ENCODE assay signal across 9 mouse cellular contexts in the genomic region with DNA sequence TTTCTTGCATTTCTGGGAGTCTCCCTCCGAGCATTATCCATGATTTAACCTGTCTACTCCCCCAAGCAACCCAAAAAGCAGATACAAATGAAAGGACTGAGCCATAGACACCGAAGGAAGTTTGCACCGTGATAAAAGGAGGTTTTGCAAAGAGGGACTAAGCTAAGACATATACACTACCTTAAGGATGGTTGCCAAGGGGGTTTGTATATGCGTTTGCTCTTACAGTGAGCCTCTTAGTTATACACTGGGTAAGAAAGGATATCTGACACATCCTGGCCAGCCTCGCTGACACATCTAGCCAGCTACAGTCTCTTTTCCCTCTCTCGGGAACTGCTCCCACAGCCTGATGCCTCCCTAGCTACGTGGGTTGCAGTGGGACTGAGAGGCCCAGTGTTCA. TPM values are rescaled to one million over a fixed set of nuclear protein-coding genes. Genes with fewer than 3 reads are reported as not detected.
DNase-seq lines count a peak whose midpoint lies in the region; ATAC-seq lines count a peak whose summit lies in the region.
"Had no signal": no experiment of that assay in that cellular context is flagged by ENCODE, and none has a peak within 500 bp of the region (broad histone marks: within the 10 kb centered on the region; RNA-seq: fewer than 3 reads in every experiment).

No protein-coding gene starts in this region.

- no peak for ATAC-seq in forebrain, embryonic 16.5 days
- ATAC-seq in lung, embryonic 15.5 days (ENCODE audit: borderline replicate concordance, extremely low read depth, low FRiP score, low TSS enrichment): no peak
- ATAC-seq in intestine, embryonic 16.5 days: no peak
- no peak for ATAC-seq in neural tube, embryonic 14.5 days (ENCODE audit: low read depth)

- H3K36me3 ChIP-seq in forebrain, embryonic 10.5 days (replicated peaks): no peaks in the 10 kb centered on the region
- H3K36me3 ChIP-seq in forebrain, embryonic 16.5 days (ENCODE audit: control insufficient read depth, insufficient read depth): no peaks in the 10 kb centered on the region
- no peaks in the 10 kb centered on the region for H3K36me3 ChIP-seq in lung, embryonic 15.5 days
- no peaks in the 10 kb centered on the region for H3K36me3 ChIP-seq in intestine, embryonic 16.5 days (ENCODE audit: control insufficient read depth, insufficient read depth, low read length)
- no peaks in the 10 kb centered on the region for H3K36me3 ChIP-seq in neural tube, embryonic 14.5 days (ENCODE audit: control insufficient read depth, insufficient read depth, low read length)
- H3K36me3 ChIP-seq: neural tube, embryonic 12.5 days had no signal

- no peak overlapping the region for H3K9ac ChIP-seq in forebrain, embryonic 16.5 days (replicated peaks; ENCODE audit: low read depth, low read length)
- peak overlapping the region; percentile 36; the same call in 1 of the 2 replicates for H3K9ac ChIP-seq in lung, embryonic 15.5 days
- peak overlapping the region; percentile 63 for H3K9ac ChIP-seq in intestine, embryonic 16.5 days (ENCODE audit: low read depth, low read length)
- 0 out of 2 replicates have a peak overlapping the region, but pooled peaks have one; percentile 32 for H3K9ac ChIP-seq in neural tube, embryonic 14.5 days (replicated peaks; ENCODE audit: low read depth, low read length)

- no peaks in the 10 kb centered on the region for H3K9me3 ChIP-seq in forebrain, embryonic 10.5 days
- no peaks in the 10 kb centered on the region for H3K9me3 ChIP-seq in forebrain, embryonic 16.5 days (ENCODE audit: control insufficient read depth, low read length)
- H3K9me3 ChIP-seq in lung, embryonic 15.5 days: no peaks in the 10 kb centered on the region
- H3K9me3 ChIP-seq in intestine, embryonic 16.5 days (ENCODE audit: control insufficient read depth, low read length): no peaks in the 10 kb centered on the region
- H3K9me3 ChIP-seq in neural tube, embryonic 14.5 days (ENCODE audit: control insufficient read depth, low read length): no peaks in the 10 kb centered on the region
- H3K9me3 ChIP-seq: neural tube, embryonic 12.5 days had no signal

- H3K4me1 ChIP-seq in forebrain, embryonic 10.5 days: peaks cover 16% of the 10 kb centered on the region
- H3K4me1 ChIP-seq in forebrain, embryonic 16.5 days (replicated peaks; ENCODE audit: control insufficient read depth, insufficient read depth, low read length): peaks cover 5% of the 10 kb centered on the region; the same call in 1 of the 2 replicates
- H3K4me1 ChIP-seq in lung, embryonic 15.5 days: peaks cover 18% of the 10 kb centered on the region
- H3K4me1 ChIP-seq in intestine, embryonic 16.5 days (ENCODE audit: control insufficient read depth, insufficient read depth, low read length): peaks cover 13% of the 10 kb centered on the region
- peaks cover 5% of the 10 kb centered on the region; the same call in 1 of the 2 replicates for H3K4me1 ChIP-seq in neural tube, embryonic 14.5 days (ENCODE audit: control insufficient read depth, insufficient read depth, low read length)

- H3K27me3 ChIP-seq in forebrain, embryonic 10.5 days (ENCODE audit: poor library complexity, severe bottlenecking): peaks cover 6% of the 10 kb centered on the region; the same call in 1 of the 2 replicates
- H3K27me3 ChIP-seq in forebrain, embryonic 16.5 days (replicated peaks; ENCODE audit: control insufficient read depth, insufficient read depth, low read length): no peaks in the 10 kb centered on the region
- H3K27me3 ChIP-seq in lung, embryonic 15.5 days: no peaks in the 10 kb centered on the region
- no peaks in the 10 kb centered on the region for H3K27me3 ChIP-seq in intestine, embryonic 16.5 days (replicated peaks; ENCODE audit: control insufficient read depth, insufficient read depth, low read length)
- H3K27me3 ChIP-seq in neural tube, embryonic 14.5 days (ENCODE audit: control insufficient read depth, insufficient read depth, low read length): no peaks in the 10 kb centered on the region
- H3K27me3 ChIP-seq: neural tube, embryonic 12.5 days had no signal

- H3K27ac ChIP-seq in forebrain, embryonic 10.5 days: peak overlapping the region; percentile 84
- H3K27ac ChIP-seq in forebrain, embryonic 16.5 days (ENCODE audit: low read length): no peak overlapping the region
- peak overlapping the region; percentile 85 for H3K27ac ChIP-seq in lung, embryonic 15.5 days
- H3K27ac ChIP-seq in intestine, embryonic 16.5 days (ENCODE audit: low read length): peak overlapping the region; percentile 9; the same call in 1 of the 2 replicates
- no peak overlapping the region for H3K27ac ChIP-seq in neural tube, embryonic 14.5 days (ENCODE audit: low read depth, low read length)

- peak overlapping the region; percentile 48; the same call in 1 of the 2 replicates for H3K4me3 ChIP-seq in forebrain, embryonic 10.5 days
- H3K4me3 ChIP-seq in forebrain, embryonic 16.5 days (replicated peaks; ENCODE audit: low read length): no peak overlapping the region
- H3K4me3 ChIP-seq in lung, embryonic 15.5 days: peak overlapping the region; percentile 36; the same call in 1 of the 2 replicates
- no peak overlapping the region for H3K4me3 ChIP-seq in intestine, embryonic 16.5 days (ENCODE audit: low read length)
- no peak overlapping the region for H3K4me3 ChIP-seq in neural tube, embryonic 14.5 days (ENCODE audit: low read depth, low read length)

- no peak for DNase-seq in forebrain, embryonic 10.5 days (ENCODE audit: extremely low spot score, low spot score)
- DNase-seq in lung, postnatal 25 days (ENCODE audit: low spot score): no peak
- no peak for DNase-seq in urinary bladder, postnatal 10 days (ENCODE audit: low spot score)
- DNase-seq in right cerebral cortex, adult 18-20 months: no peak

- H3K4me2 ChIP-seq in forebrain, embryonic 16.5 days (ENCODE audit: low read length): no peak overlapping the region
- H3K4me2 ChIP-seq in lung, embryonic 15.5 days: peak overlapping the region; percentile 79
- peak overlapping the region; percentile 83 for H3K4me2 ChIP-seq in intestine, embryonic 16.5 days (ENCODE audit: low read depth, low read length)
- H3K4me2 ChIP-seq in neural tube, embryonic 14.5 days (ENCODE audit: low read depth, low read length): peak overlapping the region; percentile 34; the same call in 1 of the 2 replicates

- 70% methylated on average over 7 of the region's 7 CpGs for WGBS in forebrain, embryonic 10.5 days
- WGBS in forebrain, embryonic 16.5 days: 66% methylated on average over 7 of the region's 7 CpGs
- WGBS in lung, embryonic 15.5 days: 47% methylated on average over 7 of the region's 7 CpGs
- WGBS in intestine, embryonic 16.5 days: 57% methylated on average over 7 of the region's 7 CpGs
- WGBS in neural tube, embryonic 14.5 days: 78% methylated on average over 7 of the region's 7 CpGs

RNA-seq across cellular contexts. Expression of gene AI837181, which starts 9.0 kb away (rescaled TPM):
- polyA plus RNA-seq in forebrain, embryonic 10.5 days (2016; fragmentation: Nextera tagmentation; extraction: Ambion mirVana): 42.2 and 42.3 TPM in 2 replicates
- 61.1 and 62.9 TPM in 2 replicates for polyA plus RNA-seq in forebrain, embryonic 16.5 days (2015; fragmentation: Nextera tagmentation; extraction: Ambion mirVana)
- polyA plus RNA-seq in lung, embryonic 15.5 days (2015; fragmentation: Nextera tagmentation; extraction: Ambion mirVana): 56.5 and 58.6 TPM in 2 replicates
- 10.2 and 16.8 TPM in 2 replicates for polyA plus RNA-seq in intestine, embryonic 16.5 days (2015; fragmentation: Nextera tagmentation; extraction: Ambion mirVana)
- polyA plus RNA-seq in neural tube, embryonic 14.5 days (2014; fragmentation: Nextera tagmentation; extraction: Ambion mirVana): 57.0 and 67.2 TPM in 2 replicates

RNA-seq across cellular contexts. Expression of gene Drap1, which starts 9.2 kb away (rescaled TPM):
- 198 and 208 TPM in 2 replicates for polyA plus RNA-seq in forebrain, embryonic 10.5 days (2016; fragmentation: Nextera tagmentation; extraction: Ambion mirVana)
- polyA plus RNA-seq in forebrain, embryonic 16.5 days (2015; fragmentation: Nextera tagmentation; extraction: Ambion mirVana): 283 and 294 TPM in 2 replicates
- polyA plus RNA-seq in lung, embryonic 15.5 days (2015; fragmentation: Nextera tagmentation; extraction: Ambion mirVana): 243 and 268 TPM in 2 replicates
- 175 and 180 TPM in 2 replicates for polyA plus RNA-seq in intestine, embryonic 16.5 days (2015; fragmentation: Nextera tagmentation; extraction: Ambion mirVana)
- 208 and 254 TPM in 2 replicates for polyA plus RNA-seq in neural tube, embryonic 14.5 days (2014; fragmentation: Nextera tagmentation; extraction: Ambion mirVana)

RNA-seq across cellular contexts. Expression of gene Fosl1, which starts 13.4 kb away (rescaled TPM):
- not detected in 2 replicates for polyA plus RNA-seq in forebrain, embryonic 10.5 days (2016; fragmentation: Nextera tagmentation; extraction: Ambion mirVana)
- polyA plus RNA-seq in forebrain, embryonic 16.5 days (2015; fragmentation: Nextera tagmentation; extraction: Ambion mirVana): not detected in 2 replicates
- polyA plus RNA-seq in lung, embryonic 15.5 days (2015; fragmentation: Nextera tagmentation; extraction: Ambion mirVana): not detected in 2 replicates
- polyA plus RNA-seq in intestine, embryonic 16.5 days (2015; fragmentation: Nextera tagmentation; extraction: Ambion mirVana): not detected in 2 replicates
- polyA plus RNA-seq in neural tube, embryonic 14.5 days (2014; fragmentation: Nextera tagmentation; extraction: Ambion mirVana): not detected in 2 replicates
- polyA plus RNA-seq: neural tube, embryonic 12.5 days had no signal

RNA-seq across cellular contexts. Expression of gene Ccdc85b, which starts 23.7 kb away (rescaled TPM):
- polyA plus RNA-seq in forebrain, embryonic 10.5 days (2016; fragmentation: Nextera tagmentation; extraction: Ambion mirVana): 5.5 and 6.7 TPM in 2 replicates
- polyA plus RNA-seq in forebrain, embryonic 16.5 days (2015; fragmentation: Nextera tagmentation; extraction: Ambion mirVana): 8.6 and 8.8 TPM in 2 replicates
- 12.1 and 12.4 TPM in 2 replicates for polyA plus RNA-seq in lung, embryonic 15.5 days (2015; fragmentation: Nextera tagmentation; extraction: Ambion mirVana)
- polyA plus RNA-seq in intestine, embryonic 16.5 days (2015; fragmentation: Nextera tagmentation; extraction: Ambion mirVana): 5.0 and 5.4 TPM in 2 replicates
- 8.0 and 11.0 TPM in 2 replicates for polyA plus RNA-seq in neural tube, embryonic 14.5 days (2014; fragmentation: Nextera tagmentation; extraction: Ambion mirVana)

RNA-seq across cellular contexts. Expression of gene Fibp, which starts 26.5 kb away (rescaled TPM):
- polyA plus RNA-seq in forebrain, embryonic 10.5 days (2016; fragmentation: Nextera tagmentation; extraction: Ambion mirVana): 93.1 TPM in 2 replicates
- polyA plus RNA-seq in forebrain, embryonic 16.5 days (2015; fragmentation: Nextera tagmentation; extraction: Ambion mirVana): 165 and 185 TPM in 2 replicates
- 101 and 117 TPM in 2 replicates for polyA plus RNA-seq in lung, embryonic 15.5 days (2015; fragmentation: Nextera tagmentation; extraction: Ambion mirVana)
- polyA plus RNA-seq in intestine, embryonic 16.5 days (2015; fragmentation: Nextera tagmentation; extraction: Ambion mirVana): 102 and 106 TPM in 2 replicates
- 169 and 179 TPM in 2 replicates for polyA plus RNA-seq in neural tube, embryonic 14.5 days (2014; fragmentation: Nextera tagmentation; extraction: Ambion mirVana)

Comparison
In these comparisons a context has a peak if more than half of its experiments do, and no peak if none do; other contexts are left out.
1. H3K27ac ChIP-seq: peak in forebrain, embryonic 10.5 days (single experiment), lung, embryonic 15.5 days (single experiment) and intestine, embryonic 16.5 days (single experiment); none in forebrain, embryonic 16.5 days (single experiment) and neural tube, embryonic 14.5 days (single experiment).
2. H3K4me3 ChIP-seq: peak in forebrain, embryonic 10.5 days (single experiment) and lung, embryonic 15.5 days (single experiment); none in forebrain, embryonic 16.5 days (single experiment), intestine, embryonic 16.5 days (single experiment) and neural tube, embryonic 14.5 days (single experiment).